Mouse (Mus musculus) heart, postnatal 10 days (tissue): ENCODE data around the gene Morn5. TPM values are rescaled to one million over a fixed set of nuclear protein-coding genes. Genes with fewer than 3 reads are reported as not detected.

ENCODE experiments used
- DNase-seq, 2 experiments: peaks; one replicate each; pipeline ENCODE4 v3.0.0; 2021
- intact Hi-C: fragments of 180-260 bp; cut with DNase I; formaldehyde crosslinking; loops from one replicate; pipeline ENCODE4 v1.15.1; 2025
- total RNA-seq, 2 experiments: library from RNA; stranded (reverse); gene quantifications; 2 replicates each; pipeline ENCODE4 v1.2.3; 2021

The Morn5 gene
- total RNA-seq, 2 experiments from 2014 or later = not detected

DNA sequence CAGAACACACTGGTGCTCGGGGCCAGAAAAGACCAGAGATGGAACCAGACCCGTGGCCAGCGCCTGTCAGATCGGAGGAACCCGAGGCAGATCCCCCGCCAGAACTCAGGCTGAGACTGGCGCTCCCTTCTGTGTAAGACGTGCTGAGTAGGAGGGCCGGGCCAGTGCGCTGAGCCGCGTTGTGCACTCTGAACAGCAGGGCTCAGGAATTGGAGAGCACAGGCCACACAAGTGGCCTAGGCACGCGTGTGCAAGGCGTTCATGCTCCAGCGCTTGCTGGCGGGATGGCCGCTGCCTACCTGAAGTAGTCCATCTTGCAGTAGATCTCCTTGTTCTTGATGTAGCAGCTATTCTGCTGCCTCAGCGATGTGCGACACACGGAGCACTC is 53.3 kb downstream of the Morn5 start:
- intact Hi-C loops = loop anchor here (5.0 to 10.0 kb wide), 3 partner anchors 90 to 172 kb away; no protein-coding TSS in a partner anchor

DNA sequence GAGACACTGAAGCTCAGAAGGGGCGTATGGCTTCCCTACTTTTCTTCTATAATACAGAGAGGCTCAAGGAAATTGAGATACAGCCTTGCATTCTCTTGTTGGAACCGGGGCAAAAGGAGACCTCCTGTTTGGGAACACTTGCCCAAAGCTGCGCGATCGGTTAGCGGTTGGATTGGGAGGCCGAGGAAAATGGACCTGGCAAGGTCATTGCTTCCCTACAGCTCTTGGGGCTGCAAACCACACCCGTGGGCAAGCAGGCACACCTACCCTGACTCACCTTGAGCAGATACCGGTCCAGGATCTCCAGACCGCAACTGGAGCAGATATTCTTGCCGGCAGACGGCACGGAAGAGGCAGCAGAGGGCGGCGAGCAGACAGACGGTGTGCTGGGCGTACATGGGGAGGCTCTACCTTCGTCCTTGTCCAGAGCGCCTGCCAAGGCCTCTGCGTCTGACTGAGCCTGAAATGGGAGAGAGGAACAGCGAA is 53.9 kb downstream of the Morn5 start:
- DNase-seq = no peak
- intact Hi-C loops = loop anchor here (5.0 to 10.0 kb wide), 3 partner anchors 91 to 172 kb away; no protein-coding TSS in a partner anchor

More for the DNA sequence above, 53.3 kb downstream of the Morn5 start:
- peak; percentile 28 to 34 for DNase-seq

DNA sequence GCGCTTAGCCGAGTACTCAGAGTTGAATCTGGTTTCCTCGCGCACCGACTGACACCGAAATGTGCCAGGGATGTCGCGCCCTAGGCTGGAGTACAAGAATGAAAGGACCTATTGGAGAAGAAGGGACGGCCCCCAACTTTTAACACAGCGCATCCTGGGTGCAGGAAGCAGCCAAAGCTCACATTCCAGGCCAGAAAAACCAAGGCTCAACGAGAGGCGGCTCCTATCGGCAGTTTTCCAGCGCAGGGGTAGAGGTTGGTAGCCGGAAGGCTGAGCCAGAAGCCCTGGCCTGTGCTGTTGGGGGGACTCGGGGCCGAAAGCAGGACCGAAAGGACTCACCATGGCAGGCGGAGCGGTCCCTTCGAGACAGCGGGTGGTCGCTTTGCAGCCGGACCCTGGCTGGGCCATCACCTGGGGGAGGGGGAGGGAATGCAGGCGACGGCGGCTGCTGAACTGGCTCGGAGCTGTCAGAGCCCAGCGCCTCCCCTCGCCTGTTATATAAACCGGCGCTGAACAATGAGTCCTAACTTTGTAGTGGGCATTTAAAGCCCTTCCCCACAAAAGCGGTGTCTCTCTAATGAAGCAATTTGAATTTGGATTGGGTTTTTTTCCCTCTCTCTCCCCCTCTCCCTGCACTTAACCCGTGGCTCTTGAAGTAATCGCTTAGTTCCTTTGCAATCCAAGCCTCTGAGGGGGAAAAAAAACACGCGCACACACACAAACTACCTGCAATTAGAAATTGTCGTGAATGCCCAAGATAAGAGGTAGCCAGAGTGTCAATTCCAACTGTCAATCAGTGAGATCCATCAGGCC is 54.5 kb downstream of the Morn5 start:
- DNase-seq = peak; percentile 30 to 41
- intact Hi-C loops = loop anchor here (2.0 to 10.0 kb wide), 4 partner anchors 23 to 171 kb away; no protein-coding TSS in a partner anchor

DNA sequence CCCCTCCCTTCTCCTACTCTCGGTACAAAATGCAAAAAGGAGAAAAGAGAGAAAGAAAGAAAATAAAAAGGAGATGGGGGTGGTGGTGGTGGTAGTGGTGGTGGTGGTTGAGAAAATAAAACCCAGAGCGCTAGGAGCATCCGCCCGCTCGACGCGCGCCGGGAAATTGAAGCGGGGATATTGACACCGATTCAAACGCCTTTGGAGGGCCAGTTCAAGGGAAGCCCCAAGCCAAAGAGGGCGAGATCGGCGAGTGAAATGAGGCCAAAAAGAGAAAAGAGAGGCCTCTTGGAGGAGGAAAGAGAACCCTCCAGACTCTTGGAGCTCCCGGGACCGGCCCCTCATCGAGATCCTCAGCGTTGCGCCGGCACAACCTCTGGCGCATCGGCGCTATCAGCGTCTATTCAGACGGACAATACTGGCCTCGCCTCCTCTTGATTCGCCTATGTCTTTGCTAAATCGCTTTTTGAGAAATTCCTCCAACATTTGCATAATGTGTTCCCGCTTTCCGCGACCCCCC is 55.2 kb downstream of the Morn5 start:
- intact Hi-C loops = loop anchor here (2.0 to 10.0 kb wide), 4 partner anchors 22 to 170 kb away; no protein-coding TSS in a partner anchor
- peak; percentile 24 to 35 for DNase-seq

DNA sequence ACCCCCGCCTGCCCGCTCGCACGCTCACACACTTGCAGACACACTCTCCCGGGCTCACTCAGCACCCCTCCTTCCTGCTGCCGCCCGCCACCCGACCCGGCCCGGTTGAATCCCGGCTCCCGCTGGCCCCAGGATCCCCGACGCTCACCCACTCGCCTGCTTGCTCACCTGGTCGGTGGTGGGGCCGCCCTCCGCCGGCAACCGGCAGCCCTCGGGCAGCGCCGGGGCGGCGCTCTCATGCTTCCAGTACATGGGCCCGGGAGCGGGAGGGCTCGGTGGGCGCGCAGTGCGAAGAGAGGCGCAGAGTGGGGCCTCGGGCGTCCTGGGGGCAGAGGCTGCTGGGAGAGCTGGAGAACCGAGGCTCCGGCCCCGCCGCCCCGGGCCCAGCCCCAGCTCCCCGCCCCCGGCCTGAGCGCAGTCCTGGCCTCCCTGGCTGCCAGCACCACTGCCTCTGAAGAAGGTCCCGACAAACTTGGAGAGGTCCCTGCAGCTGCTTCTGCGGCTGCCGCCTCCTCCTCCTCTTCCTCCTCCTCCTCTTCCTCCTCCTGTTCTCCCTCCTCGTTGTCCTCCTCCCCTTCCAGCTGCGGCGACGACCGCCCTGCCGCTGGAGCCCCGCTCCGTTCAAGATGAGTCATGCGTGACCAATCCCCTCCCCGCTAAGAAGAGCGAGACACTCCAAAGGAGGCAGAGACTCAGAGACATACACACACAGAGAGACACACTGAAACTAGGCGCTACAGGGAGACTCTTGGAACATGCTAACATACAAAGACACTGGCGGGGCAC is 55.9 kb downstream of the Morn5 start, which contains the start of gene Lhx6:
Lhx6 (minus strand) TSS at position 453 of the 786 bp plus-strand sequence.
- DNase-seq = peak; percentile 45
- intact Hi-C loops = loop anchor here (2.0 to 10.0 kb wide), 4 partner anchors 22 to 170 kb away; no protein-coding TSS in a partner anchor

DNA sequence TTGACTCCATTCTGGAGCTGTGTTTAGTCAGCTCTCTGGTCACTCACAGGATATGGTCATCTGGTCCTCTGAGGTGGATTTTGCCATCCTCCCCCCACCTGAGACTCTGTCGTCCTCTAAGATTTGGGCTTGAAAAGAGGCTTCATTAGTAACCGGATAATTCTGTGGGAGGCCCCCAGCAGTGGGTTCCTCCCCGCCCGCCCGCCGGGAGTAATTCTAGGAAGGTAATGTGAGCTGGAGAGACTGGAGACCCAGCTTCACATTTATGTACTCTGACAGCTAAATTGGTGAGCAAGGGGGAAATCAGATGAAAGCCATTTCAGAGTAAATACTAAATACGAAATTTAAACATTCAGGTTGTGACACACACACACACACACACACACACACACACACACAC is 59.4 kb downstream of the Morn5 start:
- no peak for DNase-seq
- intact Hi-C loops = loop anchor here (10.0 kb wide), 1 partner anchor 166 kb away; no protein-coding TSS in a partner anchor

DNA sequence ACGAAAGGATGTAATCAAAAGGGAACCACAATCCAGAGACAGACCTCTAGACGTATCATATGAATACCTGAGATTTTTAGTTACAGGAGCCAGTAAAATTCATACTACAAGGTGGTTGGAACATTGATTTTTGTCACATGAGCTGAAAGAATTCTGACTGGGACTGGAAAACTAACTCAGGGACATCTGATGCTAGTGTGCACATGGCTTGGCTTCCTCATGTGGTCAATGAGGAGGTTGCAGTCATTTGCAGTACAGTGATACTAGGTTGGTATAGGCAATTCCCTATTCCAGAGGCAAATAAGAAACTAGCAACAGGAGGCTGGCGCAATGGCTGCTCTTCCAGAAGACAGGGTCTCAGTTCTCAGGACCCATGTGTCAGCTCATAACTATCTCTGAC is 63.4 kb downstream of the Morn5 start:
- intact Hi-C loops = no loop called here
- DNase-seq = no peak

DNA sequence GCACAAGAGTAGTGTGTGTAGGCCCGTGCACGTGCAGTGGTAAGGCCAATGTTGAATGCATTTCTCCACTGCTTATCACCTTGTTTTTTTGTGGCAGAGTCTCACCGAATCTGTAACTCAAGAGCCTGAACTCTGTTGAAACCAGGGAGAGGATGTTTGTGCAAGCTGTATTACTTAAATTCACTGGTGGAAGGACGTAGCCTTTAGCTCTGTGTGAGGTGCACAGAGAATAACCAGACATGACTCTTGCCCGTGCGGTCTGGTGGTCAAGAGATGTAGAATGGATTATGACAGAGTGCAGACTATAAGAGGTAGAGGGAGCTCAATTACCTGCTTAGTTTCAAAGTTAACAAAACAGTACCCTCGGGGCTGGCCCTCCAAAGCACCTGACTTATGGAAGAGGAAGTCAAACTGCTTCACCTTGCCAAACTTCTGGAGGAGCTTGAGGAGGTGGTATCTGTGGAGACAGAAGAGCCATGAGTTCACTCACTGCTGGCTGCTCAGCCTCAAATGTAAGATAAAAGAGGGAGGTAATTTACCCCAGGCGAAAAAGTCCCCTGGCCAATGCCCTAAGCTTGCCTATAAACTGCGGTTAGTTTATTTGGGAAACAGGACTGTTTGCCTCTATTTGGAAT is 77.7 kb downstream of the Morn5 start:
- intact Hi-C loops = loop anchor here (2.0 to 5.0 kb wide), 2 partner anchors 22 to 90 kb away; partner anchors contain the start of gene Lhx6
- DNase-seq = no peak

DNA sequence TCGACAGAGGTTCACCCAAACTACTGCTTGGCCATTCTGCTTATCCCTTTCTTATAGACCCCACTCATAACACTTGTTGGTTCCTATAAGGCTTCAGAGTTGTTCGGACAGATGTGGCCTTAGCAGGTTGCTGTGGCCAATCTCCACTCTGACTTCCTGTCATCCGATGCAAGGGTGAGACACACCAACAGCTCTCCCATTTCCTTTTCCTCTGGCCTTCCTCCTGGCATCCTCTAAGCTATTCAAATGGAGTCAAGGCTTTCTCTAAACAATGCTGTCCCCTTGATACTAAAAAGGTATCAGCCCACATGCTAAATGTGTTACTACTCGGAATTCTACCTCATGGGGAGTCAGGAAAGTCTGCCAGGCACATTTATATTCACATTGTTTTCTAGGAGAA is 78.7 kb downstream of the Morn5 start:
- intact Hi-C loops = loop anchor here (2.0 to 5.0 kb wide), 2 partner anchors 23 to 91 kb away; partner anchors contain the start of gene Lhx6
- DNase-seq = no peak

DNA sequence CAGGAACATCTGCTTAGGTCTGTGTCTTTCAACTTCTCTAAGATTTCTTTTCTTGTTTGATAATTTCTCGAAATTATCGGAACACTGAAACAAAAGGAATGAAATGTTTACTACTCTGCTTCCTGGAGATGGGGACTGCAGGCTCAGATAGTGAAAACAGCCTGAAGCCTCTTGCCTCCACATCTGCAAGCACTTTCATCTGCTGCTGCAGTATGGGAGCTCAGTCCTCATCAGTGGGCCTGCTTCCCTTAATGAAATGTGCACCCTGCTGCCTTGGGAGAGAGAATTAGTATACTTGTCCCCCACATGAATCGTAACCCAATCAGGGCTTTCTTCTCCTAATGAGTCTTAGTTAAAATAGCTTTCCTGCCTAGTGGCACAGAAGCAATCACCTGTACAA is 79.8 kb downstream of the Morn5 start:
- intact Hi-C loops = loop anchor here (5.0 kb wide), 1 partner anchor 92 kb away; no protein-coding TSS in a partner anchor

More for the DNA sequence above, 79.8 kb downstream of the Morn5 start:
- DNase-seq = no peak

Other genes starting within 250 kb of the Morn5 start
- gene Ttll11, start 69.5 kb upstream of the Morn5 start, total RNA-seq = 1 to 10 TPM; 1.8 to 2.5 TPM
- gene Ndufa8, start 52 bp upstream of the Morn5 start, total RNA-seq = 100 to 1,000 TPM; 550 to 581 TPM
- gene Lhx6, start 56.0 kb downstream of the Morn5 start, total RNA-seq = 10 to 100 TPM; 10.1 to 10.3 TPM
- 10 to 100 TPM; 40.2 to 40.6 TPM for gene Mrrf, start 86.9 kb downstream of the Morn5 start, total RNA-seq
- 10 to 100 TPM; 41.7 TPM for gene Rbm18, start 87.3 kb downstream of the Morn5 start, total RNA-seq
- gene Ptgs1, start 181.0 kb downstream of the Morn5 start, total RNA-seq = 10 to 100 TPM; 15.5 to 16.0 TPM